Mouse (Mus musculus) thymus, postnatal 10 days (tissue): Measurements from ENCODE around the gene Gm28036.
"Not testable (repeated sequence)": the region's sequence is repeated elsewhere in the genome, so short reads cannot be mapped to it uniquely, and the experiment has no call there.

Experiments
- DNase-seq, 2 experiments: peaks; one replicate each; pipeline ENCODE4 v3.0.0; 2021; ENCODE audit warnings: low spot score in 2 of 2

Gene Gm28036

DNA sequence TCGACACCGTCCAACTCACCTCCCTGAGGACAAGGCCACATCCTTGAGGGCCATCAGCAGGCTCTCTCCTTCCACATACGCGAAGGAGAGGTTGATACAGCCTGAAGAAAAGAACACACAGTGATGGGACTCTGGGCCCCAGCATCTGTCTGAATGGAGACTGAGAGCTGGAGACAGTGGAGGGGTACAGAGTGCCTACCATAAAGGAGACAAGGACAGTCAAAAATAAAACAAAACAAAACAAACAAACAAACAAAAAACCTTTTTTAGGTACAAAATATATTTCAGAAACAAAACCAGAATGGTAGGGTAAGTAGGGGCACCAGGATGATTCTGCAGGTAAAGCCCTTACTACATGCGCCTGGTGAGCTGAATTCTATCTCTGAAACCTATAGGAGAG lies at the start of gene Gm28036:
TSS of gene Gm28036 (minus strand) at position 101 of the 400 bp plus-strand sequence.
- DNase-seq, result no peak

DNA sequence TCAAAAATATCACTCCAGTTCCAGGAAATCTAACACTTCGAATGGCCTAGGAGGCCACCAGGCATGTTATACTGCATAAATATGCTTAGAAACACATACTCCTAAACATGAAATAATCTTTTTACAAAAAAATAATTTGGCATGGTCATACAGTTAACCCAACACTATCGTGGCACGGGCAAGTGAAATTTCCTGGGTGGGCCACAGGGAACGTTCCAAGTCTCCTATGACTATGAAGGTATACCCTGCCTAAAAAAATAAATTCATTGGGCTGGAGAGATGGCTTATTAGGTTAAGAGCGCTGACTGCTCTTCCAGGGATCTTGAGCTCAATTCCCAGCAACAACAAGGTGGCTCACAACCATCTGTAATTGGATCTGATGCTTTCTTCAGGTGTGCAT lies 39.7 kb upstream of the Gm28036 start:
- DNase-seq, result no peak

DNA sequence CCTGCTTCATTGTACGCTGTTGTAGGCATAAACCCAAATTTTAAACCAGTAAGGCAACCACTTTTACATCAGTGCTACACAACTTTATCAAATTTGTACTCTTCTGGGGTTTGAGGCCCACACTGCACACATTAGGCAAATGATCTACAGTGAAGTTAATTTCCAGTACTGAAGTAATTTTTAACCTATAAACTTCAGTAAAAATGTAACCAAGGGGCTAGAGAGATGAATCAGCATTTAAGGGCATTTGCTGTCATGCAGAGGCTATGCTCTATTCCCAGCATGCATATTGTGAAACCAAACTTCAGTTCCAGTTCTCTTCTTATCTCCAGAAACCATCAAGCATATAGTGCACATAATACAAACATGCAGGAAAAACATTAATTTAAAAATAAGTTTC lies 38.6 kb upstream of the Gm28036 start:
- DNase-seq, result no peak

DNA sequence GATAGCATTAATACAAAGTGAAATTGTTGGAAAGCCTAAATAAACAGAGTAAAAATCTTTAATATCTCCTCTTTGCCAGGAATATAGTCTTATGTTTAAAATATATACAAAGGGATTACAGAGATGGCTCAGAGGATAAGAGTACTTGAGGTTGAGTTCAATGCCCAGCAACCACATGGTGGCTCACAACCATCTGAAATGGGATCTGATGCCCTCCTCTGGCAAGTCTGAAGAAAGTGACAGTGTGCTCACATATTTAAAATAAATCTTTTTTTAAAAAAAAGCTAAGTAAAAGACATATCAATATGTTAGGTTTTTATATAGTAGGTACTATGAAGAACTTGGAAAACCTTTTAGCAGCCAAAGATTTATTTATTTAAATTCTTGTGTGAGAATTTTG lies 24.6 kb upstream of the Gm28036 start:
- DNase-seq, result no peak

DNA sequence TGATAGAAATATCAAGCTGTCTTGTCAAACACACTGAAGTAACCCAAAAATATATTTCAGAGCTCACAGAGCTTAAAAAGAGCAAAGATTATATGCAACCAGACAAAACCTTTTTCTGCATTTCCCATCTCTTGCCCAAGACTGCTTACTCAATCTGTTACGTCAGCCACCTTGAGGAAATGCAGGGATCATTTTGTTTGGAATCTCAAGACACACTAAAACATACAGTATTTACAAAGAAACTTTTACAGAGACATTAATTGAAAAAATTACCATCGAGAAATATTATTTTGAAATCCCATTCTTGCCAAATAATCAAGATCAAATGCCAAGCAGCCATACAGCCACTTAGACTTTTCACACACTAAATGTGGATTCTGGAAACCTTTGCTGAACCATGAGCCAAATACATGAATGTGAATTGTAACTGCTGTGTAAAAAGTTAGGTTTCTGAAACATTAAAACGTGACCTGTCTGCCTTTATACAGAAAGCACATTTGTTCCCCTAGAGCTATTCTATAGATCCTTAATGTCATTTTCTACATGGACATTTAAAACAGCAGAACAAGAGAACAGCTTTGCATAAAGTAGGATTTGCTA lies 20.5 kb upstream of the Gm28036 start:
- DNase-seq, result no peak

DNA sequence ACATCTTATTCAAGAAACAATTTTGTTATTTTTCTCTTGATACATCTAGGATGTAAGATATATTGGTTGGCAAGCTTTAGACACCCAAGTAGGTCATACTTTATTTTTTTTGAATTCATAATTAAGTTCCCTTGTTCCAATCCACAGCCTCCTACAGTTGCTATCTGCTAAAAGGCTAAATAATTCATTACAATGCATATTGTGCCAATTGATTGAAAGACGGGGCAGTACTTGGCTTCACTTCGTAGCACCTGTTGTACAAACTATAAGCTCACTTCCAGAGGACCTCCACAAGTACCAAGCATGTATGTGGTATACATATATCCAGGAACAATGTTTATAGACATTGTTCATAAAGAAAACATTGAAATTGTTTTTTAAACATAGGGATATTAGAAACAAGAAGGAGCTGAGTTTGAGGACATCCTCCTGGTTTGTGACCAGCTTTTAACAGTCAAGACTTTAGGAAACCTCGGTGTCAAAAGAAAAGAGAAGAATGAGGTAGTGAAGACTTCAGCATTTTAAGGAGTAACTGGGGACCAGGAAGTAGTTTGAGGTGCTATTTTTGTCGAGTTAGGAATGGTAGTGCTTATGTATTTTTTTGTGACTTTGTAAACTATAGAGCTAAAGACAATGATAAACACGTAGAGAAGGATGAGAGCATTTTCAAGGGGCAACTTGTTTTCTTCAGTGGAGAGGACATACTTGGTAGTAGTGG lies 19.5 kb upstream of the Gm28036 start:
- no peak for DNase-seq

DNA sequence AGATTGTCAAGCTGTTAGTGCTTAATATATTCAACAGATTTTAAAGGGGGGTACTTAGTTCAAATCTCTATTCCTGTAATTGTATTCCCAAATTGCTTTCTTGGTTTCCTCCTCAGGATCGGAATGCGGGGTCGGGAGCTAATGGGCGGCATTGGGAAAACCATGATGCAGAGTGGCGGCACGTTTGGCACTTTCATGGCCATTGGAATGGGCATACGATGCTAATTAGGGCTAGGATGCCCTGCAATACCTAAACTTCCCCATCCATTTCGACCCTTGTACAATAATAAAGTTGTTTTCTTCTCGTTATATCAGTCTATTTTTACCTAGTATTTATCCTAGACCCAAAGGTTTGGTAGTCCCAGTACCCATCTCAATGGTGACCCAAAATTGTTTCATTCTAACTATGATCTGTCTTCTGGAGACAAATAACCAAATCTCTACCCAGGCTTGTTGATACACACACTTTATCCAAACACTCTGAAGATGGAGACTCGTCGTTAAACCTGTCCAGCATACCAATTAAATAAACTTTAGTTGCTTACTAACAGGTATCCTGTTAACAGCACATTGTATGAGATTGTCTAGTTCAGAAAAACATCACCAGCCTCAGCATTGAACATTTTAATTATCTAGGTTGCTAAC lies 18.7 kb upstream of the Gm28036 start:
- no peak for DNase-seq

DNA sequence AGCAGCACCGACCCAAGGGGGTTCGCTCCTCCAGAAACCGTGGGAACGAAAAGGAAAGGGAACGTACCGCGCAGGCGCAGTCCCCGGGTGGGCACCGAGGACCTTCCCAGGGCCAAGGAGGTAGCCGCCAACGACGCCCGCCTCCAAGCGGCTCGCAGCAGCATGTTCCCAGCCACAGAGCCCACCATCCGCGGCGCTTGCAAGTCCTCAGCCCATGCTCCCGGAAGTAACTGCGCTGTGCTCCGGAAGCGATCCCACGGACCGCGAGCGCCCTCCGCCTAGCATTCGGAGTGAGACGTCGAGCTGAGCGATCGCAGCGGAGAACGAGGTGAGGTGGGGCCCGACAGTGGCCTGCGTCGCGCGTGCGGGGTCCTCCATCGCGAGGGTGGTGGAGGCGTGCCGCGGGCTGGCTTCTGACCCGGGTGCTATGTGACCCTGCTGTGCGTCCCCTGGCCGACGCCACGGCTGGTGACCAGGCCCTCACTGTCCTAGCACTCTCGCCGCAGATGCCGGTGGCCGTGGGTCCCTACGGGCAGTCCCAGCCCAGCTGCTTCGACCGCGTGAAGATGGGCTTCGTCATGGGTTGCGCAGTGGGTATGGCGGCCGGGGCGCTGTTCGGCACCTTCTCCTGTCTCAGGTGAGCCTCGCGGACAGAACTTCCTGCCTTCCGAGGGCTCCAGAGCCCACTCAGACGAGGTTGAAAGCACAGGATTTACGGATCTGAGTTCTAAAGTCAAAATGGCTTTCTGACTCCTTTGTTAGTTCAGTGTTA lies 17.2 kb upstream of the Gm28036 start, which contains the start of the genes Romo1 and Nfs1:
TSS of gene Romo1 (plus strand) at position 87 of the 772 bp plus-strand sequence.
TSS of gene Nfs1 (minus strand) at position 234 of the 772 bp plus-strand sequence.
- peak; percentile 93 to 94 for DNase-seq

DNA sequence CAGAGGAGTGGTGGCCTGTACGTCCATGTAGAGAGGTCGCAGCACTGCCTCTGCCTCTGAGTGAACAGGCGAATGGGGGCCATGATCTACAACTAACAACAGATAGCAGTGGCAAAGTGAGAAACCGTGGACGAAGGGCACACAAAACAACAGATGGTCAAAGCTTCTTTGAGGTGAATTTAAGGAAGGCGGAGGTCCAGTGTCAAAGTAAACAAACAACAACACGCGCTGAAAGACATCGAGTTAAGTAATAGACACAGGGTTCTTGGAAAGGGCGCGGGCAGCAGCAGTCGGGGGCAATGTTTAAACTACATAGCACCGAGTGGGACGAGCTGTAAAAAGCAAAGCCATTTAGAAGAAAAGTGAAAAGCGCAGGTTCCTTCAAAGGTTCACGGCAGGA lies 16.5 kb upstream of the Gm28036 start:
- no peak for DNase-seq

DNA sequence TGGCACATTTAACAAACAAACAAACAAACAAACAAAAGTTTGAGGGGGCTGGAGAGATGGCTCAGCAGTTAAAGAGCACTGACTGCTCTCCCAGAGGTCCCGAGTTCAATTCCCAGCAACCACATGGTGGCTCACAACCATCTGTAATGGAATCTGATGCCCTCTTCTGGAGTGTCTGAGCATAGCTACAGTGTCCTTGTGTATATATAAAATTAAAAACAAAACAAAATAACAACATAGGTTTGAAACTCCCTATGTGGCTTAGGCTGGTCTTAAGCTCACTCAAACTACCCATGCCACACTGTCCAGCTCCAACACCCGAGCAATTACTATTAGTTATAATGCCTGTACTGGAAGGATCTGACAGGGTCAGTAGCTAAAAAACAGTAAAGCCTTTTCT lies 15.9 kb upstream of the Gm28036 start:
- DNase-seq, result no peak

DNA sequence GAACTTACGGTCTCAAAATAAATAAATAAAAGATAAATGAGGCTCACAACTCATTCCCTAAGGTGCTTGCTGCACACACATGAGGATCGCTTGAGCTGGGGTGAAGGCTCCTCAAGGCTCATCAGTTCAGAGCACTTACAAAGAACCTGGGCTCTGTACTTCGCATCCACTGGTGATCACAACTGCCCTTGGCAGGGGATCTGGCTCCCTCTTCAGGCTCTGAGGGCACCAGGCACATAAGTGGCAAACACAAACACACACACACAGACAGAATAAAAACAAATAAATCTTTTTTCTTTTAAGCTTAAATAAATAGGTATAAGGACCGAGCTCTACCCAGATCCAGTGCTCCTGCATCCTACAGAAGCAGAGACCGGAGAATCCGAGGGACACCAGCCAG lies 8.8 kb upstream of the Gm28036 start:
- no peak for DNase-seq

DNA sequence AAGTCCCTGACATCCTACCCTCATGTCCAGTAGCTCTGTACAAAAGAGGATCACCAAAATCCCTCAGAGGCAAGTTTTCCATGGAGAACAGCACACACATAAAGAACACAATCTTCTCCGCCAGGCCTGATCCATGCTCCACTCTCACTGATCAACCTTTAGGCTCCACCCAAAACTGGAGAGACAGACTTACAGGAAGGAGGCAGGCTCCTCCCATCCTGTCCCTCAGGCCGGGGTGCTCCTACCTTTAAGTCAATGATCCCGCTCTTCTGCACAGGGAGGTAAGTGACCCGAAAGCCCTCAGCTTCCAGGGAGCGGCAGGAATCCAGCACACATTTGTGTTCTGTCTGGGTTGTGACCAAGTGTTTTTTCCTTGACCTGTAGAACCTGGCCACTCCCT lies 7.3 kb upstream of the Gm28036 start:
- no peak for DNase-seq

DNA sequence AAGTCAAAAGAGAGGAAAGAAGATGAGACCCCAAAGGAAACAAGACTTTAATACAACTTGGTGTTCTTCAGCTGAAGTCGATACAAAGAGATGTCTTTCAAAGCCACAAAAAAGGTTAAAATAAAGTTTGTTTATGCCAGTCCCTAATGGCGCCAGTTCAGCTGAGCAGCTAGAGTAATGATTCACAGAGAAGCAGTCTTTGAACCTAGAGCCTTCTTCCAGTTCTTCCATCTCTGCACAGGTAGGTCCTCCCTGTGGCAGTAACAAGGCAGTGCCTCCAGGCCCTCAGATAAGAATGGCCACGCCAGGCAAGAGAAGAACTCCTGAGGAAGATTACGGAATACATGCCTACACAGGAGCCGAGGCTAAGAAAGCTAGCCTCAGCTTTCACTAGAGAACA lies 3.2 kb downstream of the Gm28036 start:
- DNase-seq, result no peak

DNA sequence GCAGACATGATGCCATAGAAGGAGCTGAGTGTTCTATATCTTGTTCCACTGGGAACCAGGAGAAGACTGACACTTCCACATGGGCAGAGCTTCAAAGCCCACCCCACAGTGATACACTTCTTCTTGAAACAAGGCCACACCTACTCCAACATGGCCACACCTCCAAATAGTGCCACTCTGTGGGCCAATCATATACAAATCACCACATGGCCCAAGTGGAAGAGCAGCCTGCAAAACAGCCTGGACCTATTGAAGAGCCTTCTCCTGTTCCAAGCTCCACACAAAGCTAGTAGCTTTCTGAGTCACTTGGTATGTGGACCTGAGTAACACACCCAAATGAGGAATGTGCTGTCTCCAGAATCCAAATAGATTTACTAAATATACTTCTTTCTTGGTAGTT lies 7.3 kb downstream of the Gm28036 start:
- DNase-seq, result no peak

DNA sequence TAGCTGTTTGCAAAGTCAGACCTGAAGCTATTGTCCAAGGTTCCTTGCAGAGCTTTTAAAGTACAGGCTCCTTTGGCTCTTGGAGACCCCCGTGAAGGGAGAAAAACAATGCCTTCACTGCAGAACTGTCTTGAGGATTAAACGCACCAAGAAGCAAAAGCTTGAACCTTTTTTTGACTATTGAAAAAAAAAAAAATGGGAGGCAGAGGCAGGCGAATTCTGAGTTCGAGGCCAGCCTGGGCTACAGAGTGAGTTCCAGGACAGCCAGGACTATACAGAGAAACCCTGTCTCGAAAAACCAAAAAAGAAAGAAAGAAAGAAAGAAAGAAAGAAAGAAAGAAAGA lies 14.8 kb downstream of the Gm28036 start:
- not testable (repeated sequence) for DNase-seq

DNA sequence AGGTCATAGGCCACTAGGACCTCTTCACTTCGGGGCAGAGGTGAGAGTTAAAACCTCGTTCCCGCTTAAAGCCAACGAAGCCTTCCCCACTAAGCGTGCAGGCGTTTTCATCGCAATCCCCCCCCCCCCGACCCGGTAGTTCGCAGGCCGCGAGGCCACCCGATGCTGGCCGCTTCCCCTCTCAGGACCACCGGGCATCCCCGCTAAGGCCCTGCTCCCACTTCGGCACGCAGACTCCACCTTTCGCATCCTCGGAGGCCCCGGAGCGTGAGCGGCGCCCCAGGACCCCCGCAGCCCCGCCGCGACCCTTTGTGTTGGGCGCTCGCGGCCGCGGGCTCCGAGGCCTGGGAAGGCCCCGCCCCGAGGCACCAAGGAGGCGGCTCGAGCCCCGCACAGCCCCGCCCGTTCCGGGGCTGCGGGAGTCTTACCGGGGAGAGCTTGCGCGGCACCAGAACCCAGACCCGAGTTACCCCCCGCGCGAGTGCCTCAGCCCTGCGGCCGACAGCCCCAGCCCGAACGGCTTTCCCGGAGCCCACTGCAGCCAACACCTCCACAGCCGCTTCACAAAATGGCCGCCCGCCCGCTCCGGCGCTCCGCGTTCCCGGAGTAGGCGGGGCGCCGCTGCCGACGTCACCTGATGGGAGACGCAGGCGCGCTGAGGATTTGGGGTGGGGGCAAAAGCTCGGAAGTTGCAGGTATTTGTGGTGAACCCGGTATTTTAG lies 15.4 kb downstream of the Gm28036 start, which contains the start of the genes Cpne1 and Rbm12:
TSS of gene Cpne1 (minus strand) at position 608 of the 722 bp plus-strand sequence.
TSS of gene Rbm12 (minus strand) at position 621 of the 722 bp plus-strand sequence.
- DNase-seq, result peak; percentile 91 to 95

DNA sequence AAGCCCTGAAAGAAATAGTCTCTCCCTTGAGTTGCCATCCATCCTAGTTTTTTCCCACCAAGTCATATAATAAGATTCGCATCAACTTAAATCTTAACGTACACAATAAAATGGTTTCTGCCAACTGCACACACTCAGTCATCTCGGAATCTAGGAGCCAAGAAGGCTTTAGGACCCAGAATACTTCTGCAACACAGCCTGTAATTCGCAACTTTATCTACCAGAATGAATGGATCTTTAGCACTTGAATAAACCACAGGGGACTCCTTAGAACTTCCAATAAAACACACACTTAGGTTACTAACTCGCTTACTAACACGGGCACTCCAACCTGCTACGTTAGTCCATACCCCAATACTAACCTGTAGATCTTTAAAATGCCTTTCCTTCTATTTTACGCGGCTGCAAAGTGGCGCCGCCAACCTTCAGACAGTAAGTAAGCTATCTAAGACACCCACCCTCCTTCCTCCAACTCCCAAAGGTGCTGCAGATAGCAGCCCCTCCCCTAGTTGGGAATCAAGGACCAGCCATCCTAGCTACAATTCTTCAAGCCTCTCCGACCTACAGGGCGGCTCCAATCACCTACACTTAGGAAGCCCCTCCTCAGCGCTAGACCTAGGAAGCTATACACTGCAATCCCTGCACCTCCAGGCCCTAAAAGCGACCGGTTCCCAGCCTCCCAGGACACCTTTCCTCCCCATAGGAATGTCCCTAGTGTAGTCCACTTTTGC lies 16.1 kb downstream of the Gm28036 start:
- DNase-seq, result no peak

DNA sequence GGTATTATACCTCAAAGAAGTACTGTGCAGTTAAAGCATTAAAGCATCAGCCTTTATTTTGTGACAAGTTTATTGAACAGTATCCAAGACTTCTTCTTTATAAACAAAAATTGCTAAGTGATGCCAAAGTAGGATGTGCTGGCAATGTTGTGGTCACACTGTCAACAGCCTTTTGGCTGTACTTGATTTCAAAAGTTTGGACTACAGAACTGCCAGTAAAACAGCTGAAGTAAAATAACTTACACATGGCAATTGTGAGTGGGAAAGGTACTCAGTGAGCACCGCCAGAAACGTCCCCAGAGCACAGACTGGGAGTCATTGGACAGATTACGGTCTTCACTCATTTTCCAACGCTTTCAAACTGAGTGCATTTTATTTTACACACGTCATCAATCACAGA lies 35.0 kb downstream of the Gm28036 start:
- no peak for DNase-seq

DNA sequence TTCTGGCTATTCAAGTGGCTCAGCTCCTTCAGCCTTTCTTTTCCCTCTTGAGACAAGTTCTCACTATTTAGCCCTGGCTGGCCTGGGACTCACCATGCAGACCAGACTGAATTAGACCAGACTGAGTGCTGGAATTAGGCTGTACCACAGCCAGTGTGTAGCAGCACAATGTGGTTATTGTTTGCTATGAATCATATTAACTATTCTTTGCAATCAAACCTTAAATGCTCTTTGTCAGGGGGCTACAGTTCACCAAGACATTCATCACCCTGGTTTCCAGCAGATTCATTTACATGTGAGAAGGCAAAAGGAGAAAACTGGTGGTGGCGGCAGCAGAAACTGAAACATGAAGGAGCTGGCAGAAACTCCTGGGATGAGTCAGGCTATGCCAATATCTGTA lies 37.1 kb downstream of the Gm28036 start:
- DNase-seq, result no peak

DNA sequence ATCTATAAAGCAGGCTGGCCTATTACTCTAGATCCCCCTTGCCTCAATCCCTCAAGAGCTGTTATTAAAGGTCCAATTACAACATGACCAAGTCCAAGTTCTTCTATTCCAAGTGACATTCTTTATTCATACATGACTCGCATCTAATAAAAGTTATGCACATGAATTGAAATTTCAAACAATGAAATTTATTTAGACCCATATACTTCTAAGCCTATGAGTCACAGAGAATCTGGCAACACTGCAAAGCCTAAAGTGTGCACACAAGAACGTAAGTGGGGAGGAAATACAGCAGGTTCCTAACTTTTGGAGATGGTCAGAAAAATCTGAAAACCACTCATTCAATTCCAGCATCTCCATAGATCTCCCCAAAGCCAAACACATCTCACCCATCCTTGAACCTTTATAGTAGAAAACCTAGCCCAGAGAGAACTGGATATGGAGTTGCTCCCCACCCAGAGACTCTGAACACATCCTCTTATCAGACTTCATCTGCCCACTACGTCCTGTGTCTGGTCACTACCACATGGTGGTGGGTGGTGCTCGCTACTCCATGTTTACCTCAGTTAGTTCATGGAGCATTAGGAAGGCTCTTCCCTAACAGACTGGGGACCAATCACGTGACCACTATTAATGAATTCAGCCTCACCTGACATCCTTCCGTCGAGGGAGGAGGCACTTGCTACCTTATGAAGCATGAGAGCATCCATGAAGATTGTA lies 39.3 kb downstream of the Gm28036 start:
- DNase-seq, result no peak
